Mouse (Mus musculus) layer of hippocampus, adult 6 months (tissue): ENCODE measurements around the gene Arpp21. TPM values are rescaled to one million over a fixed set of nuclear protein-coding genes. Genes with fewer than 3 reads are reported as not detected.

Experiments
- long read RNA-seq, 2 experiments: library from polyadenylated mRNA; unstranded; transcript quantifications; one replicate each; pipeline ENCODE4 v2.0.0; 2019 to 2020
- microRNA-seq: library from miRNA; unstranded; fragments of <30 nt; microRNA quantifications from one replicate; pipeline ENCODE4 v1.2.0, GENCODE M21; 2020
- polyA plus RNA-seq: library from polyadenylated mRNA; unstranded; fragments of <200 nt; fragmentation: Nextera tagmentation; gene quantifications from 2 replicates; pipeline ENCODE4 v1.2.3, GENCODE M21; 2021

Gene Arpp21
- polyA plus RNA-seq = 181 and 242 TPM in 2 replicates
- long read RNA-seq, experiment 1, transcript Arpp21-218 (6 exons, 2,402 nt) = major isoform, 91 of 253 reads
- long read RNA-seq, experiment 1, transcript Arpp21-213 (5 exons, 430 nt) = minor isoform, 8 of 253 reads
- long read RNA-seq, experiment 1, transcript Arpp21-231 (5 exons, 3,419 nt) = minor isoform, 24 of 253 reads
- long read RNA-seq, experiment 1, transcript Arpp21-205 (6 exons, 790 nt) = minor isoform, 6 of 253 reads
- long read RNA-seq, experiment 1, partial matches to known transcripts = 63 of 253 reads
- long read RNA-seq, experiment 1, other reads (novel, unspliced or antisense) = 55 of 253 reads
- long read RNA-seq, experiment 2, transcript Arpp21-218 (6 exons, 2,402 nt) = major isoform, 107 of 404 reads
- long read RNA-seq, experiment 2, transcript Arpp21-213 (5 exons, 430 nt) = minor isoform, 7 of 404 reads
- long read RNA-seq, experiment 2, transcript Arpp21-231 (5 exons, 3,419 nt) = minor isoform, 28 of 404 reads
- long read RNA-seq, experiment 2, transcript Arpp21-201 (19 exons, 3,254 nt) = minor isoform, 13 of 404 reads
- long read RNA-seq, experiment 2, partial matches to known transcripts = 40 of 404 reads
- long read RNA-seq, experiment 2, other reads (novel, unspliced or antisense) = 204 of 404 reads

GRCm38 (mm10) chr9:112235696-112236397 lies at the start of gene Arpp21:
TSS of gene Arpp21 (minus strand) at chr9:112235938.

Small RNA genes lying within 50 kb of the gene (microRNA-seq; reads per million reads assigned to microRNA genes)
- gene Mir128-2 = 1,490 reads per million, percentile 84 among the genes with 10 or more reads in this experiment
